Mouse (Mus musculus): ENCODE results near the gene Pkm. TPM values are rescaled to one million over a fixed set of nuclear protein-coding genes. Genes with fewer than 3 reads are reported as not detected.

The Pkm gene
- total and polyA plus RNA-seq, 3 experiments, result 71.6 to 2,746 (median 710) TPM

DNA sequence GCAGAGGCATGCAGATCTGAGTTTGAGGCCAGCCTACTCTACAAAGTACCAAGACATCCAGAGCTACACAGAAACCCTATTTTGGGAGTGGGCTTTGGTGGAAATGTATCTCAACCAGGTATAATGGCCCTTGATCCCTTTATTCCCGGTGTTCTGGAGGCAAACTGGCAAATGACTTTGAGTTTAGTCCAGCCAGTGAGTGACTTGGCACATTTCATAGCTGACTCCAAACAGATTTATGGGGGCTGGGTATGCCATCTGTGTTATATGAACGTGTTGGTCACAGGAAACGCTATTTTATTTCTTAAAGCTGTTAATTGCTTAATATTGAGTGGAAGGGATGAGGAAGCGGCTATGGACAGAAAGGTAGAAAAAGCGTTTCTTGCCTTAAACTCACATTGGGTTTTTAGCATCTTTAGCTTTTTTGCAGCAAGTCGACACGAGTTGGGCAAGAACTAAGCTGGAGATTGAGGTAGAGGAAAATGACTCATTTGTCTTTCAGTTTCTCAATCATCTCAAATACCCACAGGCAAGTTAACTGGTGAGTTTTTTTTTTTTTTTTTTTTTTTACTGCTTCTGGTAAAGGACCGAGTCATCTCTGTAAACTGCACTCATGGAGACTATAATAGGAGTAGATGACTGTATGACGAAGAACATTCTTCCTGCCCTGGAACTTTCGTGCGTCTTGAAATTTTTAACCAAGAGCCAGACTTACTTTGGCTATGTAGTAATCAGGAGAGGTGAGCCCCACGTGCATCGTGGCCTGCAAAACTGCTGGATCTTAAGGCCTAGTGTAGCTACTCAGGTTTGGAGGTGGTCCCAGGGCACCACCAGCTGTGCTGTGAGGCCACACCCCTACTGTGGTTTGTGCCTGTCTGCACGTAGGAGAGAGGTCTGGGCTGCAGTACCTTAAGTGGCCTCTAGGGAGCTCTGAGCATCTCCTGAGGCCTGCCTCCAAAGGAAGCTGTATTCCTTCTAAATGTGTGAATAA lies 3.2 kb downstream of the Pkm start (continued):
- TF ChIP-seq ELF1 (IDR thresholded peaks at IDR 0.05; ENCODE audit: low read depth, low read length) (no peak), USF1 (IDR thresholded peaks at IDR 0.05; ENCODE audit: low read depth, low read length) (no peak), POLR2AphosphoS2 (IDR thresholded peaks at IDR 0.05; ENCODE audit: low read length) (no peak), MYB (IDR thresholded peaks at IDR 0.05; ENCODE audit: low read depth, low read length) (no peak), KAT2A (conservative IDR thresholded peaks at IDR 0.05; ENCODE audit: low read depth, low read length) (no peak), CHD2 (IDR thresholded peaks at IDR 0.05; ENCODE audit: low read length) (no peak; the same call in 1 of the 2 replicates)

DNA sequence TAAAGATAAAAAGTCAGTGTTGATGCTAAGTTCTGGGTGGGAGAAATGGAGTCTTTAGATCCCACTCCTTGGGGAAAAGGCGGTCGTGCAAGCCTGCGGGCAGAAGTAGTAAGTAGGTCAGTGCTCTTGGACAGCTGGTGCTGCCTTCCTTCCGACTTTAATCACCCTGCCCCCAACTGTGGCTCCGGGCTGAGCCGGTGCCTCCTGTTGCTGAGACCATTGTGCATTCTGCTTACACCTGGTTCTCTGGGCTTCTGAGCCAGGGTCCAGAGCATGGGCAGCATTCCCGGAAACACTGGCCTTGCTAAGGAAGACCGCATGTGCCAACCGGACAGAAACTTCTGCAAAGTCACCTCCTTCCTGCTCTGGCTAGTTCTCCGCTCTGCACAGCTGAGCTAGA lies 4.3 kb downstream of the Pkm start:
- DNase-seq (ENCODE audit: low read depth, low spot score), result no peak
- peaks cover 76% of the 10 kb centered on the region for H3K79me2 ChIP-seq (ENCODE audit: control insufficient read depth, insufficient read depth, low read length, poor library complexity)
- no peaks in the 10 kb centered on the region for H3K9me3 ChIP-seq (replicated peaks; ENCODE audit: insufficient read depth, low read length)
- TF ChIP-seq ZNF384 (IDR thresholded peaks at IDR 0.05; ENCODE audit: low read depth, low read length) (no peak), CTCF (IDR thresholded peaks at IDR 0.05 in 2 of 3, conservative IDR thresholded peaks at IDR 0.05 in 1 of 3; ENCODE audit: control insufficient read depth in 1 of 3, insufficient read depth in 1 of 3, low read depth in 2 of 3, low read length in 3 of 3, poor library complexity in 1 of 3, severe bottlenecking in 1 of 3) (no peak), HCFC1 (IDR thresholded peaks at IDR 0.05; ENCODE audit: low read depth, low read length) (no peak)
- no peak overlapping the region for H3K27ac ChIP-seq (ENCODE audit: control insufficient read depth, low read depth, low read length)
- H3K4me1 ChIP-seq (ENCODE audit: control insufficient read depth in 1 of 2, insufficient read depth in 2 of 2, low read length in 2 of 2), result peaks cover 2 to 34% of the 10 kb centered on the region in 2 experiments
- H3K9ac ChIP-seq (ENCODE audit: control insufficient read depth, low read depth, low read length, poor library complexity, severe bottlenecking), result no peak overlapping the region
- peak overlapping the region in 1 of 2 experiments; percentile 23; a peak in 1 of 4 replicates for H3K4me3 ChIP-seq (ENCODE audit: control insufficient read depth in 1 of 2, insufficient read depth in 1 of 2, low read depth in 2 of 2, low read length in 2 of 2)
- peaks cover 8 to 43% of the 10 kb centered on the region in 2 experiments; a peak in 3 of 4 replicates for H3K36me3 ChIP-seq (ENCODE audit: control insufficient read depth in 1 of 2, insufficient read depth in 2 of 2, low read length in 2 of 2)
- H3K27me3 ChIP-seq (ENCODE audit: control insufficient read depth in 1 of 2, insufficient read depth in 2 of 2, low read length in 2 of 2), result no peaks in the 10 kb centered on the region

DNA sequence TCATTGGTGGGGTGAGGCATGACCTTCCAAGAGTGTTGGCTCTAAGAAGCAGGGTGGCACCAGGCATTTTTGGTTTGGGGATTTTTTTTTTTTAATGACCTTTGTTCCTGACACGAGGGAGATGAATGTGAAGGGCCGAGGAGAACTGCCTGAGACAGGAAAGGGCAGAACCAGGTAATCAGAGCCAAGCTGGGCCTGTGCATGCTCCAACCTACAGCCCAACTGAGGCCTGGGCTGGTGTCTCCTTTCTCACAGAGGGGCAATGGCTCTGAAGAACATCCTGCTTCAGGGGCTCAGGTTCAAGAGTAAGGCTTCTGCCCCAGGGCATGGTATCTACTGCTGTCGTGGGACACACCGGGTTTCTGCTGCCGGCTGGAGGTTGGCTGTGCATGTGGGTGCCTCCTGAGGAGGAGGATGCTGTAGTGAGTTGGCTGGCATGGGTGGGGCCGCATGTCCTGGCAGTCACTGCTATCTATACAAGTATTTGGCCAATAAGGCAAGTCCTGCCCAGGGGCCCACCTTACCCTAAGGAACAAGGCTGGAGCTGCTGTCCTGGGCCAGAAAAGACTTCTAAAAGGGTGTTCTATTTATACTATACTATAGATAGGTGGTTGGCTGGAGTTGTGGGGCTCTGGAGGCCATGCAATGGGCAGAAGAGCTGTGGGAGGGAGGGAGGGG lies 5.3 kb downstream of the Pkm start:
- Histone ChIP-seq H3K9ac (ENCODE audit: control insufficient read depth, low read depth, low read length, poor library complexity, severe bottlenecking) (no peak overlapping the region), H3K4me1 (ENCODE audit: control insufficient read depth in 1 of 2, insufficient read depth in 2 of 2, low read length in 2 of 2) (peaks cover 2 to 34% of the 10 kb centered on the region in 2 experiments), H3K79me2 (ENCODE audit: control insufficient read depth, insufficient read depth, low read length, poor library complexity) (peaks cover 72% of the 10 kb centered on the region), H3K27ac (ENCODE audit: control insufficient read depth, low read depth, low read length) (no peak overlapping the region), H3K36me3 (ENCODE audit: control insufficient read depth in 1 of 2, insufficient read depth in 2 of 2, low read length in 2 of 2) (peaks cover 12 to 47% of the 10 kb centered on the region in 2 experiments; a peak in 3 of 4 replicates), H3K27me3 (ENCODE audit: control insufficient read depth in 1 of 2, insufficient read depth in 2 of 2, low read length in 2 of 2) (no peaks in the 10 kb centered on the region), H3K4me3 (ENCODE audit: control insufficient read depth in 1 of 2, insufficient read depth in 1 of 2, low read depth in 2 of 2, low read length in 2 of 2) (no peak overlapping the region), H3K9me3 (replicated peaks; ENCODE audit: insufficient read depth, low read length) (no peaks in the 10 kb centered on the region)
- TF ChIP-seq ETS1 (IDR thresholded peaks at IDR 0.05; ENCODE audit: low read depth, low read length) (no peak), CTCF (IDR thresholded peaks at IDR 0.05 in 2 of 3, conservative IDR thresholded peaks at IDR 0.05 in 1 of 3; ENCODE audit: control insufficient read depth in 1 of 3, insufficient read depth in 1 of 3, low read depth in 2 of 3, low read length in 3 of 3, poor library complexity in 1 of 3, severe bottlenecking in 1 of 3) (no peak), MYC (IDR thresholded peaks at IDR 0.05; ENCODE audit: low read depth, low read length) (no peak), KAT2A (conservative IDR thresholded peaks at IDR 0.05; ENCODE audit: low read depth, low read length) (no peak), NELFE (IDR thresholded peaks at IDR 0.05; ENCODE audit: low read depth, low read length) (no peak), MXI1 (IDR thresholded peaks at IDR 0.05; ENCODE audit: low read depth, low read length) (no peak), MEF2A (IDR thresholded peaks at IDR 0.05; ENCODE audit: extremely low read depth, insufficient replicate concordance, low read depth, low read length, poor library complexity, severe bottlenecking) (no peak), RCOR1 (IDR thresholded peaks at IDR 0.05; ENCODE audit: low read depth, low read length) (no peak), GABPA (IDR thresholded peaks at IDR 0.05; ENCODE audit: low read depth, low read length) (no peak), MAZ (IDR thresholded peaks at IDR 0.05; ENCODE audit: low read depth, low read length) (no peak), MYB (IDR thresholded peaks at IDR 0.05; ENCODE audit: low read depth, low read length) (no peak), EP300 (IDR thresholded peaks at IDR 0.05; ENCODE audit: low read depth in 1 of 2, low read length in 2 of 2) (no peak), JUND (IDR thresholded peaks at IDR 0.05; ENCODE audit: low read depth, low read length) (no peak), USF1 (IDR thresholded peaks at IDR 0.05; ENCODE audit: low read depth, low read length) (no peak), CHD1 (IDR thresholded peaks at IDR 0.05; ENCODE audit: low read depth, low read length) (no peak)
- peak; percentile 25 for DNase-seq (ENCODE audit: low read depth, low spot score)

All from MEL (cell line).